Mouse (Mus musculus): ENCODE measurements around the gene Zfp148.

Gene Zfp148

GRCm38 (mm10) chr16:33522516-33522915 is 141.9 kb downstream of the Zfp148 start:
- DNase-seq (ENCODE audit: extremely low spot score, low read depth, low spot score) = no peak

GRCm38 (mm10) chr16:33523571-33523970 is 142.9 kb downstream of the Zfp148 start:
- no peak for DNase-seq (ENCODE audit: extremely low spot score, low read depth, low spot score)

- no peak for DNase-seq (ENCODE audit: extremely low spot score, low read depth, low spot score)
These were observed 149.1 kb downstream of the Zfp148 start for GRCm38 (mm10) chr16:33529502-33530454.

GRCm38 (mm10) chr16:33531184-33531583 is 150.5 kb downstream of the Zfp148 start:
- no peak for DNase-seq (ENCODE audit: extremely low spot score, low read depth, low spot score)

GRCm38 (mm10) chr16:33536456-33536855 is 155.8 kb downstream of the Zfp148 start:
- no peak for DNase-seq (ENCODE audit: extremely low spot score, low read depth, low spot score)

- no peak for DNase-seq (ENCODE audit: extremely low spot score, low read depth, low spot score)
These were observed 157.0 kb downstream of the Zfp148 start for GRCm38 (mm10) chr16:33537499-33538225.

- no peak for DNase-seq (ENCODE audit: extremely low spot score, low read depth, low spot score)
These were observed 163.7 kb downstream of the Zfp148 start for GRCm38 (mm10) chr16:33544346-33544745.

- DNase-seq (ENCODE audit: extremely low spot score, low read depth, low spot score) = no peak
These were observed 164.9 kb downstream of the Zfp148 start for GRCm38 (mm10) chr16:33545530-33545929.

GRCm38 (mm10) chr16:33553689-33554342 is 173.2 kb downstream of the Zfp148 start:
- DNase-seq (ENCODE audit: extremely low spot score, low read depth, low spot score) = no peak
